Mouse (Mus musculus) stomach, embryonic 16.5 days (tissue): ENCODE measurements around the gene Rcor3. TPM values are rescaled to one million over a fixed set of nuclear protein-coding genes. Genes with fewer than 3 reads are reported as not detected.

Experiments used
- ATAC-seq: fragments of 200-750 bp; cut with Nextera tagmentation; 2 replicates; pipeline ENCODE4 v1.8.0; 2017; ENCODE audit warnings: moderate number of reproducible peaks, moderate TSS enrichment; ENCODE audit not compliant: insufficient read depth, low FRiP score
- H3K27ac ChIP-seq: fragments of 300-500 bp; sonication (generic); 2 replicates; pipeline ENCODE4 v1.5.1; 2014; ENCODE audit warnings: low read length
- H3K27me3 ChIP-seq: fragments of 300-500 bp; sonication (generic); 2 replicates; pipeline ENCODE4 v1.6.1; 2014; ENCODE audit warnings: low read length, control low read depth, mixed read lengths; ENCODE audit not compliant: control insufficient read depth, insufficient read depth
- H3K36me3 ChIP-seq: fragments of 300-500 bp; sonication (generic); 2 replicates; pipeline ENCODE4 v1.6.1; 2014; ENCODE audit warnings: low read length; ENCODE audit not compliant: control insufficient read depth, insufficient read depth
- H3K4me1 ChIP-seq: fragments of 300-500 bp; sonication (generic); 2 replicates; pipeline ENCODE4 v1.6.1; 2014; ENCODE audit warnings: low read length, control low read depth, mixed read lengths; ENCODE audit not compliant: control insufficient read depth, insufficient read depth
- H3K4me2 ChIP-seq: fragments of 300-500 bp; sonication (generic); 2 replicates; pipeline ENCODE4 v1.6.1; 2014; ENCODE audit warnings: low read depth, low read length, mixed read lengths
- H3K4me3 ChIP-seq: fragments of 300-500 bp; sonication (generic); replicated peaks from 2 replicates; pipeline ENCODE4 v1.5.1; 2014; ENCODE audit warnings: mild to moderate bottlenecking, low read length
- H3K9ac ChIP-seq: fragments of 300-500 bp; sonication (generic); 2 replicates; pipeline ENCODE4 v1.6.1; 2014; ENCODE audit warnings: low read length
- H3K9me3 ChIP-seq: fragments of 300-500 bp; sonication (generic); replicated peaks from 2 replicates; pipeline ENCODE4 v1.6.1; 2016; ENCODE audit warnings: low read length, control low read depth; ENCODE audit not compliant: control insufficient read depth
- WGBS: fragments of 180-500 bp; shearing (Covaris S2); extraction: QIAGEN DNeasy Blood & Tissue Kit; methylation state at CpG from one replicate; pipeline ENCODE4 v1.1.7; 2014; 5-methylcytosine and 5-hydroxymethylcytosine counted together
- polyA plus RNA-seq: library from polyadenylated mRNA; unstranded; fragments of >200 nt; fragmentation: Nextera tagmentation; extraction: Ambion mirVana; gene quantifications from 2 replicates; pipeline ENCODE4 v1.2.1, GENCODE M21; 2015

The Rcor3 gene
- polyA plus RNA-seq, 1 experiment from 2014 or later, result 26.4 TPM

- Histone ChIP-seq H3K27me3 (no peaks in the 10 kb centered on the region), H3K9me3 (no peaks in the 10 kb centered on the region), H3K9ac (no peak overlapping the region), H3K27ac (no peak overlapping the region), H3K4me1 (peaks cover 19% of the 10 kb centered on the region), H3K36me3 (no peaks in the 10 kb centered on the region), H3K4me2 (peak overlapping the region; percentile 61), H3K4me3 (no peak overlapping the region; the same call in 1 of the 2 replicates)
- WGBS, result 66% methylated on average over 3 of the region's 3 CpGs
- ATAC-seq, result no peak
Measured at GRCm38 (mm10) chr1:192090281-192090680, 47.6 kb downstream of the Rcor3 start.

GRCm38 (mm10) chr1:192089208-192090166, 48.4 kb downstream of the Rcor3 start:
- Histone ChIP-seq H3K4me3 (no peak overlapping the region), H3K9ac (no peak overlapping the region), H3K36me3 (no peaks in the 10 kb centered on the region), H3K4me1 (peaks cover 19% of the 10 kb centered on the region), H3K9me3 (no peaks in the 10 kb centered on the region), H3K4me2 (peak overlapping the region; percentile 61; the same call in 1 of the 2 replicates), H3K27me3 (no peaks in the 10 kb centered on the region), H3K27ac (no peak overlapping the region)
- ATAC-seq, result no peak
- 72% methylated on average over 9 of the region's 9 CpGs for WGBS

- H3K9me3 ChIP-seq, result no peaks in the 10 kb centered on the region
- H3K27ac ChIP-seq, result no peak overlapping the region
- H3K4me3 ChIP-seq, result no peak overlapping the region
- no peaks in the 10 kb centered on the region for H3K27me3 ChIP-seq
- no peak for ATAC-seq
- no peaks in the 10 kb centered on the region for H3K36me3 ChIP-seq
- no peak overlapping the region for H3K4me2 ChIP-seq
- H3K9ac ChIP-seq, result no peak overlapping the region
- H3K4me1 ChIP-seq, result peaks cover 19% of the 10 kb centered on the region
- WGBS, result 69% methylated on average over 4 of the region's 4 CpGs
Measured at GRCm38 (mm10) chr1:192088011-192088410, 49.9 kb downstream of the Rcor3 start.

- no peak overlapping the region for H3K4me2 ChIP-seq
- peaks cover under 1% of the 10 kb centered on the region; the same call in 1 of the 2 replicates for H3K9me3 ChIP-seq
- no peaks in the 10 kb centered on the region for H3K36me3 ChIP-seq
- H3K27ac ChIP-seq, result peak overlapping the region; percentile 42; the same call in 1 of the 2 replicates
- H3K4me3 ChIP-seq, result no peak overlapping the region
- ATAC-seq, result no peak
- H3K9ac ChIP-seq, result no peak overlapping the region
- WGBS, result 63% methylated on average over 4 of the region's 4 CpGs
- H3K4me1 ChIP-seq, result peaks cover 19% of the 10 kb centered on the region
- no peaks in the 10 kb centered on the region for H3K27me3 ChIP-seq
Measured at GRCm38 (mm10) chr1:192087098-192087497, 50.8 kb downstream of the Rcor3 start.

DNA sequence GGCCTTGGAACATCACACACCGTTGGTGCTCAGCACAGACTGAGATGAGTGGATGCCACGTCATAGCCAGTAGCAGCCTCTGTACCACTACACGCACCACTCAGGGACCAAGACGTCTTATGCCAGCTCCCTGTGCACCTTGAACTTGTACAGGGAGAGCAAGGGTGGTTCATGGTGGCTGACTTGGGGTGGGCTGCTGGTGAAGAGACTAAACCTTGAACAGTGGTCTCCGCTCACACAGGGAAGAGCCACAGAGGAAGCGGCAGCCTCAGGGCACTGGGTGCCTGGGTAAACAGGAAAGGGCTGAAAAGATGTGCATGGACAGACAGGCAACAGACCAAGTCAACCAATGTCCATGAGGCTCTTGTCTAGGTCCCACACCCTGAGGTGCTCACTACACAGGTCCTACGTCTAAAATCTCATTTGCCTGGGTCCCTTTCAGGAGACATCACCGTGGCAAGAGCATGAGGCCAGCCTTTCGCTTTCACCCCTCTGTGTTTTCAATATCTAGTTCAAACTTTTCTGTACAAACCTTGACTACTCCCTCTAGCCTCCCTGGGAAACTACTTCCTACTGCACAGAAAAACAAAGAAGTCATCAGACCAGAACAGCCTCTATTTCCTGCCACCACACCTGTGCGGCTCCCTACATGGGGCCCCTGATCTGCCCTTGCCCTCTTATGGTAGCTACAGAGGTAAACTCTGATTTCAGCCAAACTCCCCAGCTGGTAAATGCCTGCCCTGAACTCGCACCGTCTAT, 51.4 kb downstream of the Rcor3 start:
- Histone ChIP-seq H3K9me3 (peaks cover 7% of the 10 kb centered on the region), H3K4me2 (no peak overlapping the region), H3K27ac (peak overlapping the region; percentile 42), H3K36me3 (peaks cover 6% of the 10 kb centered on the region; the same call in 1 of the 2 replicates), H3K4me1 (peaks cover 19% of the 10 kb centered on the region), H3K4me3 (no peak overlapping the region), H3K9ac (no peak overlapping the region), H3K27me3 (no peaks in the 10 kb centered on the region)
- 0 out of 2 replicates have a peak, but pooled peaks have one; percentile 30 for ATAC-seq
- 80% methylated on average over 12 of the region's 12 CpGs for WGBS

DNA sequence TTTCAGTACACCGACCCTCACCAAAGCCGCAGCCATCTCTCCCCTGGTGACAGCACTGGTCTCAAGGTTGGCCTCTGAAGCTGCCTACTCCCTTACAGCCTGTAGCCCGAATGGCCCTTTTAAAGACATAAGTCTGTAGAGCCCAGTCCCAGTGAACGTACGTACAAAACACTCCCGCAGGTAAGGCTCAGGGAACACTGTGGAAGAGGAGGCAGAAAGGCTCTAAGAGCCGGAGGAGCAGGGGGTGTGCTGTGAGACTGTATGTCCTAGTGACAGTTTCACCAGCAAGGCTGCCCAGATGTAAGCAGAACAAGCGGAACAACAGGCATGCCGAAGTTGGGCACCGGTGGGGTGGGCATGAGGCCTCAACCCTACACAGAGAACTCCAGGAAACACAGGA, 52.6 kb downstream of the Rcor3 start:
- Histone ChIP-seq H3K27ac (no peak overlapping the region), H3K4me2 (no peak overlapping the region)
- 91% methylated on average over 10 of the region's 10 CpGs for WGBS

GRCm38 (mm10) chr1:192082646-192083045, 55.2 kb downstream of the Rcor3 start:
- 85% methylated on average over 1 of the region's 1 CpGs for WGBS

More for the DNA sequence above, 52.6 kb downstream of the Rcor3 start:
- Histone ChIP-seq H3K36me3 (peaks cover 9% of the 10 kb centered on the region; the same call in 1 of the 2 replicates), H3K4me1 (peaks cover 8% of the 10 kb centered on the region; the same call in 1 of the 2 replicates), H3K27me3 (no peaks in the 10 kb centered on the region), H3K9me3 (peaks cover 12% of the 10 kb centered on the region), H3K9ac (no peak overlapping the region), H3K4me3 (no peak overlapping the region)
- no peak for ATAC-seq

DNA sequence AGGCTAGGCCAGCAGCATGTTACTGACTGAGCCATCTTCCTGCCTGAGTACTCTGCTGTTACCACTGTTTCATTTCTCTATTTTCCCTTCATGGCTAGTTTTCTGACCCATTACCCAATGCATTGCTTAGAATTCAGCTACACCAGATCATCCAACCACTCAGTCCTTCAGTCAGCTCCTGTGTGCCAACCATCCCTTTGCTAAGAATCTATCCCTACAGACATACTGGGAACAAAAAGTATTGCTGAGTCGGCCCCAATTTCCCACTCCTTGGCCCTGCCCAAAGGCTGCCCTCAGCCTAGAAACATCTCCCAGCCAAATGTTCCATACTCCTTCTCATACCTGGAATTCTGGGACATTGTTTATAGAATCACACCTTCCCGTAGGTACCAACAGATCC, 56.7 kb downstream of the Rcor3 start:
- no peak for ATAC-seq
- Histone ChIP-seq H3K9me3 (peaks cover 12% of the 10 kb centered on the region), H3K27me3 (no peaks in the 10 kb centered on the region), H3K36me3 (peaks cover 9% of the 10 kb centered on the region; the same call in 1 of the 2 replicates), H3K9ac (no peak overlapping the region), H3K4me1 (peaks cover 18% of the 10 kb centered on the region), H3K27ac (no peak overlapping the region), H3K4me2 (no peak overlapping the region), H3K4me3 (no peak overlapping the region)
- 100% methylated on average over 2 of the region's 2 CpGs for WGBS

More at GRCm38 (mm10) chr1:192082646-192083045, 55.2 kb downstream of the Rcor3 start:
- Histone ChIP-seq H3K27me3 (no peaks in the 10 kb centered on the region), H3K4me2 (no peak overlapping the region), H3K9me3 (peaks cover 12% of the 10 kb centered on the region), H3K9ac (no peak overlapping the region), H3K4me3 (no peak overlapping the region), H3K36me3 (peaks cover 9% of the 10 kb centered on the region; the same call in 1 of the 2 replicates), H3K27ac (no peak overlapping the region), H3K4me1 (peaks cover 8% of the 10 kb centered on the region)
- ATAC-seq, result no peak
